Mouse (Mus musculus) intestine, embryonic 15.5 days (tissue): ENCODE data around the gene Tbx6. TPM values are rescaled to one million over a fixed set of nuclear protein-coding genes. Genes with fewer than 3 reads are reported as not detected.

Source experiments
- ATAC-seq: fragments of 200-750 bp; cut with Nextera tagmentation; 2 replicates; pipeline ENCODE4 v1.8.0; 2017; ENCODE audit warnings: moderate TSS enrichment, moderate library complexity
- H3K27ac ChIP-seq: fragments of 300-500 bp; sonication (generic); 2 replicates; pipeline ENCODE4 v1.5.1; 2015; ENCODE audit warnings: mild to moderate bottlenecking, inconsistent platforms
- H3K27me3 ChIP-seq: fragments of 300-500 bp; sonication (generic); replicated peaks from 2 replicates; pipeline ENCODE4 v1.6.1; 2015; ENCODE audit warnings: inconsistent platforms
- H3K36me3 ChIP-seq: fragments of 300-500 bp; sonication (generic); 2 replicates; pipeline ENCODE4 v1.6.1; 2015; ENCODE audit warnings: inconsistent platforms
- H3K4me1 ChIP-seq: fragments of 300-500 bp; sonication (generic); replicated peaks from 2 replicates; pipeline ENCODE4 v1.6.1; 2015; ENCODE audit warnings: inconsistent platforms
- H3K4me2 ChIP-seq: fragments of 300-500 bp; sonication (generic); replicated peaks from 2 replicates; pipeline ENCODE4 v1.6.1; 2015; ENCODE audit warnings: mild to moderate bottlenecking, inconsistent platforms
- H3K4me3 ChIP-seq: fragments of 300-500 bp; sonication (generic); replicated peaks from 2 replicates; pipeline ENCODE4 v1.5.1; 2015; ENCODE audit warnings: inconsistent platforms
- H3K9ac ChIP-seq: fragments of 300-500 bp; sonication (generic); 2 replicates; pipeline ENCODE4 v1.6.1; 2015; ENCODE audit warnings: inconsistent platforms
- H3K9me3 ChIP-seq: fragments of 300-500 bp; sonication (generic); 2 replicates; pipeline ENCODE4 v1.6.1; 2016; ENCODE audit warnings: inconsistent platforms
- WGBS: fragments of 180-500 bp; shearing (Covaris S2); methylation state at CpG from one replicate; pipeline ENCODE4 v1.1.7; 2015; 5-methylcytosine and 5-hydroxymethylcytosine counted together
- polyA plus RNA-seq: library from polyadenylated mRNA; unstranded; fragments of >200 nt; fragmentation: Nextera tagmentation; extraction: Ambion mirVana; gene quantifications from 2 replicates; pipeline ENCODE4 v1.2.1, GENCODE M21; 2015

Tbx6 gene
- polyA plus RNA-seq, 1 experiment from 2014 or later, result 0.34 TPM

GRCm38 (mm10) chr7:126798127-126799049 lies 17.1 kb downstream of the Tbx6 start:
- peak overlapping the region; percentile 96 for H3K27ac ChIP-seq
- H3K9ac ChIP-seq, result peak overlapping the region; percentile 88
- ATAC-seq, result no peak
- peaks cover 33% of the 10 kb centered on the region for H3K4me1 ChIP-seq
- H3K27me3 ChIP-seq, result no peaks in the 10 kb centered on the region
- peak overlapping the region; percentile 82 for H3K4me2 ChIP-seq
- H3K9me3 ChIP-seq, result no peaks in the 10 kb centered on the region
- WGBS, result under 1% methylated on average over 40 of the region's 40 CpGs
- peaks cover 21% of the 10 kb centered on the region for H3K36me3 ChIP-seq
- H3K4me3 ChIP-seq, result peak overlapping the region; percentile 83

GRCm38 (mm10) chr7:126799050-126799467 lies 17.8 kb downstream of the Tbx6 start:
- H3K4me2 ChIP-seq, result peak overlapping the region; percentile 82
- peaks cover 33% of the 10 kb centered on the region for H3K4me1 ChIP-seq
- peak overlapping the region; percentile 83 for H3K4me3 ChIP-seq
- under 1% methylated on average over 36 of the region's 36 CpGs for WGBS
- H3K9me3 ChIP-seq, result no peaks in the 10 kb centered on the region
- no peaks in the 10 kb centered on the region for H3K27me3 ChIP-seq
- peak; percentile 96 for ATAC-seq
- peak overlapping the region; percentile 99 for H3K27ac ChIP-seq
- H3K9ac ChIP-seq, result peak overlapping the region; percentile 88
- H3K36me3 ChIP-seq, result peaks cover 21% of the 10 kb centered on the region

- peak overlapping the region; percentile 80 for H3K4me2 ChIP-seq
- peaks cover 24% of the 10 kb centered on the region for H3K36me3 ChIP-seq
- ATAC-seq, result peak; percentile 91
- H3K4me3 ChIP-seq, result peak overlapping the region; percentile 83
- no peaks in the 10 kb centered on the region for H3K9me3 ChIP-seq
- H3K27me3 ChIP-seq, result no peaks in the 10 kb centered on the region
- H3K9ac ChIP-seq, result peak overlapping the region; percentile 68
- H3K4me1 ChIP-seq, result peaks cover 33% of the 10 kb centered on the region
- 1% methylated on average over 38 of the region's 38 CpGs for WGBS
- peak overlapping the region; percentile 99 for H3K27ac ChIP-seq
These were observed 18.4 kb downstream of the Tbx6 start for GRCm38 (mm10) chr7:126799468-126800268.

GRCm38 (mm10) chr7:126800269-126801056 lies 19.2 kb downstream of the Tbx6 start:
- no peaks in the 10 kb centered on the region for H3K9me3 ChIP-seq
- ATAC-seq, result no peak
- H3K36me3 ChIP-seq, result peaks cover 19% of the 10 kb centered on the region
- peak overlapping the region; percentile 99 for H3K27ac ChIP-seq
- no peaks in the 10 kb centered on the region for H3K27me3 ChIP-seq
- peak overlapping the region; percentile 68 for H3K9ac ChIP-seq
- peaks cover 31% of the 10 kb centered on the region for H3K4me1 ChIP-seq
- peak overlapping the region; percentile 80 for H3K4me2 ChIP-seq
- WGBS, result 51% methylated on average over 5 of the region's 5 CpGs
- H3K4me3 ChIP-seq, result peak overlapping the region; percentile 83

GRCm38 (mm10) chr7:126801057-126801422 lies 19.8 kb downstream of the Tbx6 start:
- Histone ChIP-seq H3K4me2 (no peak overlapping the region), H3K36me3 (peaks cover 14% of the 10 kb centered on the region), H3K27ac (no peak overlapping the region), H3K9ac (no peak overlapping the region), H3K27me3 (no peaks in the 10 kb centered on the region), H3K4me3 (no peak overlapping the region), H3K4me1 (peaks cover 31% of the 10 kb centered on the region), H3K9me3 (no peaks in the 10 kb centered on the region)
- no peak for ATAC-seq
- 93% methylated on average over 16 of the region's 16 CpGs for WGBS

- no peak overlapping the region for H3K9ac ChIP-seq
- H3K27ac ChIP-seq, result no peak overlapping the region
These were observed 21.0 kb downstream of the Tbx6 start for GRCm38 (mm10) chr7:126802134-126802889.

GRCm38 (mm10) chr7:126803181-126803580 lies 21.9 kb downstream of the Tbx6 start:
- H3K9me3 ChIP-seq, result no peaks in the 10 kb centered on the region

More at GRCm38 (mm10) chr7:126802134-126802889, 21.0 kb downstream of the Tbx6 start:
- Histone ChIP-seq H3K36me3 (0 out of 2 replicates have a peak, but pooled peaks cover 2% of the 10 kb centered on the region), H3K9me3 (no peaks in the 10 kb centered on the region), H3K4me1 (peaks cover 19% of the 10 kb centered on the region), H3K4me2 (no peak overlapping the region), H3K4me3 (no peak overlapping the region), H3K27me3 (no peaks in the 10 kb centered on the region)
- 85% methylated on average over 11 of the region's 11 CpGs for WGBS
- no peak for ATAC-seq

GRCm38 (mm10) chr7:126803751-126804150 lies 22.5 kb downstream of the Tbx6 start:
- Histone ChIP-seq H3K27ac (0 out of 2 replicates have a peak overlapping the region, but pooled peaks have one; percentile 13), H3K4me2 (no peak overlapping the region), H3K4me1 (peaks cover 28% of the 10 kb centered on the region), H3K36me3 (0 out of 2 replicates have a peak, but pooled peaks cover 2% of the 10 kb centered on the region), H3K9ac (no peak overlapping the region), H3K27me3 (no peaks in the 10 kb centered on the region), H3K9me3 (no peaks in the 10 kb centered on the region), H3K4me3 (no peak overlapping the region)
- ATAC-seq, result no peak

More at GRCm38 (mm10) chr7:126803181-126803580, 21.9 kb downstream of the Tbx6 start:
- Histone ChIP-seq H3K36me3 (0 out of 2 replicates have a peak, but pooled peaks cover 2% of the 10 kb centered on the region), H3K27me3 (no peaks in the 10 kb centered on the region), H3K9ac (no peak overlapping the region), H3K4me1 (peaks cover 22% of the 10 kb centered on the region), H3K27ac (0 out of 2 replicates have a peak overlapping the region, but pooled peaks have one; percentile 13), H3K4me3 (no peak overlapping the region), H3K4me2 (no peak overlapping the region)
- 67% methylated on average over 6 of the region's 6 CpGs for WGBS
- no peak for ATAC-seq

- Histone ChIP-seq H3K9me3 (no peaks in the 10 kb centered on the region), H3K4me3 (no peak overlapping the region), H3K36me3 (0 out of 2 replicates have a peak, but pooled peaks cover 2% of the 10 kb centered on the region), H3K4me1 (peaks cover 15% of the 10 kb centered on the region), H3K27me3 (no peaks in the 10 kb centered on the region), H3K27ac (no peak overlapping the region), H3K4me2 (no peak overlapping the region), H3K9ac (no peak overlapping the region)
- WGBS, result 66% methylated on average over 6 of the region's 6 CpGs
- no peak for ATAC-seq
These were observed 25.7 kb downstream of the Tbx6 start for GRCm38 (mm10) chr7:126806956-126807355.

GRCm38 (mm10) chr7:126807405-126807804 lies 26.1 kb downstream of the Tbx6 start:
- no peak overlapping the region for H3K27ac ChIP-seq
- H3K4me3 ChIP-seq, result no peak overlapping the region
- ATAC-seq, result no peak
- H3K36me3 ChIP-seq, result 0 out of 2 replicates have a peak, but pooled peaks cover 2% of the 10 kb centered on the region
- no peaks in the 10 kb centered on the region for H3K27me3 ChIP-seq
- peak overlapping the region; percentile 85 for H3K4me2 ChIP-seq
- H3K9ac ChIP-seq, result no peak overlapping the region
- H3K4me1 ChIP-seq, result peaks cover 15% of the 10 kb centered on the region
- WGBS, result 65% methylated on average over 4 of the region's 4 CpGs
- H3K9me3 ChIP-seq, result no peaks in the 10 kb centered on the region
